Mouse (Mus musculus): Measurements from ENCODE around the gene Gsk3b. TPM values are rescaled to one million over a fixed set of nuclear protein-coding genes. Genes with fewer than 3 reads are reported as not detected.
A peak's percentile ranks its signal among the peaks of the same experiment; 100 is the strongest.

The Gsk3b gene
- polyA plus RNA-seq, 1 experiment from 2014 or later: 157 TPM

GRCm38 (mm10) chr16:38162019-38162418 is 73.2 kb downstream of the Gsk3b start:
- no peaks in the 10 kb centered on the region for H3K27me3 ChIP-seq
- H3K36me3 ChIP-seq: no peaks in the 10 kb centered on the region
- H3K9ac ChIP-seq: no peak overlapping the region
- no peak for ATAC-seq (ENCODE audit: low FRiP score)
- WGBS: 90% methylated on average over 3 of the region's 3 CpGs
- H3K9me3 ChIP-seq: no peaks in the 10 kb centered on the region
- H3K4me1 ChIP-seq (replicated peaks): peaks cover 18% of the 10 kb centered on the region
- H3K27ac ChIP-seq: no peak overlapping the region
- no peak overlapping the region for H3K4me3 ChIP-seq
- H3K4me2 ChIP-seq: no peak overlapping the region

GRCm38 (mm10) chr16:38164811-38165591 is 76.2 kb downstream of the Gsk3b start:
- ATAC-seq (ENCODE audit: low FRiP score): peak; percentile 25; the same call in 1 of the 2 replicates
- 94% methylated on average over 7 of the region's 7 CpGs for WGBS
- H3K9me3 ChIP-seq: no peaks in the 10 kb centered on the region
- no peaks in the 10 kb centered on the region for H3K36me3 ChIP-seq
- no peak overlapping the region for H3K4me3 ChIP-seq
- H3K4me2 ChIP-seq: no peak overlapping the region
- H3K4me1 ChIP-seq (replicated peaks): 0 out of 2 replicates have a peak, but pooled peaks cover 3% of the 10 kb centered on the region
- no peak overlapping the region; the same call in 1 of the 2 replicates for H3K27ac ChIP-seq
- no peak overlapping the region for H3K9ac ChIP-seq
- no peaks in the 10 kb centered on the region for H3K27me3 ChIP-seq

- no peak overlapping the region for H3K4me2 ChIP-seq
- WGBS: 93% methylated on average over 5 of the region's 5 CpGs
- no peak for ATAC-seq (ENCODE audit: low FRiP score)
- no peak overlapping the region for H3K9ac ChIP-seq
- no peaks in the 10 kb centered on the region for H3K9me3 ChIP-seq
- H3K27me3 ChIP-seq: no peaks in the 10 kb centered on the region
- peaks cover 6% of the 10 kb centered on the region; the same call in 1 of the 2 replicates for H3K4me1 ChIP-seq (replicated peaks)
- no peak overlapping the region for H3K27ac ChIP-seq
- H3K4me3 ChIP-seq: no peak overlapping the region
- H3K36me3 ChIP-seq: peaks cover 14% of the 10 kb centered on the region
Measured at GRCm38 (mm10) chr16:38168971-38169370, 80.2 kb downstream of the Gsk3b start.

- ATAC-seq (ENCODE audit: low FRiP score): no peak
- H3K4me3 ChIP-seq: no peak overlapping the region
- 70% methylated on average over 4 of the region's 4 CpGs for WGBS
- H3K9ac ChIP-seq: no peak overlapping the region
- no peaks in the 10 kb centered on the region for H3K9me3 ChIP-seq
- H3K27ac ChIP-seq: no peak overlapping the region
- no peak overlapping the region for H3K4me2 ChIP-seq
- no peaks in the 10 kb centered on the region for H3K27me3 ChIP-seq
- H3K4me1 ChIP-seq (replicated peaks): peaks cover 11% of the 10 kb centered on the region
- H3K36me3 ChIP-seq: peaks cover 6% of the 10 kb centered on the region
Measured at GRCm38 (mm10) chr16:38179150-38179549, 90.3 kb downstream of the Gsk3b start.

DNA sequence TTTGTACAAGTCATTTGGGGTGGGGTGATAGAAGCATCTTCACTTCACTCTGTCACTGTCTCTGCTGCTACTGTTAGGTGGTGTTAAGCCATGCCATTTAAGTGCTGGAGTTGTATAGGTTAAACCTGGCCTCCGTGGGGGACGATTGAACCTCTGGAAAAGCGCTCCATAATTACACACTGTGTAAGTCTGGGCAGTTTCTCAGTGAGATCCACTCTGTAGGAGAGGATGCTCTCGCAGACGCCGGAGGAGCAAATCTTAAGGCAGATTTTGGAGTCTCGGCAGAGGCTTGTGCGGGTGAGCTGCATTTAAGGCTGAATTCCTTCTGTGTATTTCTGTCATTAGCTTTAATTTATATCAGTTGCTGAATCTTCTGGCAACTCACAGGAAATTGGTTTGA is 92.6 kb downstream of the Gsk3b start:
- Histone ChIP-seq H3K9ac (no peak overlapping the region), H3K9me3 (no peaks in the 10 kb centered on the region), H3K36me3 (peaks cover 18% of the 10 kb centered on the region), H3K27me3 (no peaks in the 10 kb centered on the region), H3K4me3 (no peak overlapping the region), H3K4me2 (no peak overlapping the region), H3K27ac (peak overlapping the region; percentile 40; the same call in 1 of the 2 replicates), H3K4me1 (replicated peaks) (peaks cover 20% of the 10 kb centered on the region)
- ATAC-seq (ENCODE audit: low FRiP score): no peak
- 90% methylated on average over 8 of the region's 8 CpGs for WGBS

DNA sequence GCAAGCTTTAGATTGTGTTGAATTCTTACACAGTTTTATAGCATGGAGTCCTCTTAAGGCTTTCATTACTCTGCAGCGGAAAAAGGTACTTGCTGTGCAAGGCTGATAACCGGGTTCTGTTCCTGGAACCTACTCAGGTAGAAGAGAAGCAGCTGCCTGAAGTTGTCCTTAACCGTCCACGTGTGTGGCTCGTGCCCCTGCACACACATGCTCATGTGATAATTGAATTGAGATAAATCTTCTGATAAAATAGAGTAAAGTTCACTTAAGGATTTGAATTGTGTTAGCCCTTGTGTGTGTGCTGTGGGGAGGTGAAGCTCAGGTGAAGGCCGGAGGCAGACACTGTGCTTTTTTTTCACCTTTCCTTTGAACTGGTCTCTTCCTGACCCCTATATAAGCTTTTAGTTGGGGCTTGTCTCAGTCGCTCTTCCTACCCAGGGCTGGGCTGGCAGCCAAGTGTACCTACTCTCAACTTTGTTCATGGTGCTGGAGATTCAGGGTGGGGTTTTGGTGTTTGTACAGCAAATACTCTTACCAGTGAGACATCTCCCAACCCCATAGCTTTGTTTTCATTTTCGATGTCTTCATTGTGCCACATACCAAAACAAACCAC is 96.0 kb downstream of the Gsk3b start:
- H3K9me3 ChIP-seq: no peaks in the 10 kb centered on the region
- H3K36me3 ChIP-seq: peaks cover 33% of the 10 kb centered on the region
- H3K9ac ChIP-seq: no peak overlapping the region
- no peaks in the 10 kb centered on the region for H3K27me3 ChIP-seq
- no peak overlapping the region for H3K4me2 ChIP-seq
- 88% methylated on average over 8 of the region's 8 CpGs for WGBS
- ATAC-seq (ENCODE audit: low FRiP score): no peak
- H3K4me3 ChIP-seq: no peak overlapping the region
- no peak overlapping the region for H3K27ac ChIP-seq
- H3K4me1 ChIP-seq (replicated peaks): peaks cover 20% of the 10 kb centered on the region

DNA sequence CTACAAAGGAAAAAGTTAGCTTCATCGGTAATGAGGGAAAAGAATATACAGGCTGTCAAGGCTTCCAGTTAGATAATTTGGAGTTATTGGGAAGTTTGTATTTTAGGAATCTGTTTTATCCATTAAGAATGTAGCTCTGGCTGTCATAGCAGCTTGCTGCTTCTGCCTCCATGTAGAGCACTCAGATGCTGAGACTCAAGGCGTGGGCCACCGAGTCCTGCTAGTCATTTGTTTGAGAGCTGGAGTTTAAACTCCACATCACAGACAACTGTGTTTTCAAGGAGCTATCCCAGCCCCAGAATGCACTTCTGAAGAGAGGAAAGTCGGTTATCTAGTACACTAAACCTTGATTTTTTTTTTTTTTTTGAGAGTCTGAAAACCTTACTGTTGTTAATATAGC is 101.2 kb downstream of the Gsk3b start:
- H3K9me3 ChIP-seq: no peaks in the 10 kb centered on the region
- ATAC-seq (ENCODE audit: low FRiP score): no peak
- no peak overlapping the region for H3K4me3 ChIP-seq
- H3K27me3 ChIP-seq: no peaks in the 10 kb centered on the region
- H3K27ac ChIP-seq: no peak overlapping the region
- H3K4me1 ChIP-seq (replicated peaks): peaks cover 5% of the 10 kb centered on the region
- H3K36me3 ChIP-seq: peaks cover 46% of the 10 kb centered on the region
- H3K4me2 ChIP-seq: no peak overlapping the region
- no peak overlapping the region for H3K9ac ChIP-seq
- 92% methylated on average over 4 of the region's 4 CpGs for WGBS

DNA sequence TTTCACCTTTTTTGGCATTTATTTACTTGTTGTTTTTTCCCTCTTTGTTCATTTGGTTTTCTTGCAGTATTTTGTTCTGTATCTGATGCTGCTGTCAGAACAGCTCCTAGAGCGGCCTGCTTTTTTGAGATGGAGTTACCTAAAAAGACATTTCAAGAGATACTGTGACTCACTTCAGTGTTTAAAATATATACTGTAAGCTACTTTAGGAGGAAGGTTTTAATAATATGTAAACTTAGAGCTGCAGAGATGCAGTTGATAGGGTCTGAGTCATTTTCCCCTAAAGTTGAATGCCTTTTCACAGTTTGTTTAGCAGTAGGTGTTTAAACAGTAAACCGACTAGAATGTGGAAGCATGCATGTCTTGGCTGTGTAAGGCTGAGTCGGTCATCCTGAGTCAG is 101.7 kb downstream of the Gsk3b start:
- Histone ChIP-seq H3K9me3 (no peaks in the 10 kb centered on the region), H3K27me3 (no peaks in the 10 kb centered on the region), H3K4me1 (replicated peaks) (peaks cover 3% of the 10 kb centered on the region), H3K4me2 (no peak overlapping the region), H3K9ac (no peak overlapping the region), H3K36me3 (peaks cover 48% of the 10 kb centered on the region), H3K27ac (no peak overlapping the region), H3K4me3 (no peak overlapping the region)
- 89% methylated on average over 3 of the region's 3 CpGs for WGBS
- ATAC-seq (ENCODE audit: low FRiP score): no peak

GRCm38 (mm10) chr16:38191460-38191859 is 102.7 kb downstream of the Gsk3b start:
- H3K9ac ChIP-seq: no peak overlapping the region
- no peak for ATAC-seq (ENCODE audit: low FRiP score)
- no peaks in the 10 kb centered on the region for H3K9me3 ChIP-seq
- no peak overlapping the region for H3K4me2 ChIP-seq
- 96% methylated on average over 6 of the region's 6 CpGs for WGBS
- H3K4me1 ChIP-seq (replicated peaks): no peaks in the 10 kb centered on the region
- H3K27ac ChIP-seq: no peak overlapping the region
- no peak overlapping the region for H3K4me3 ChIP-seq
- H3K36me3 ChIP-seq: peaks cover 47% of the 10 kb centered on the region
- no peaks in the 10 kb centered on the region for H3K27me3 ChIP-seq

- no peak overlapping the region for H3K4me2 ChIP-seq
- 87% methylated on average over 6 of the region's 6 CpGs for WGBS
- no peak for ATAC-seq (ENCODE audit: low FRiP score)
- H3K4me1 ChIP-seq (replicated peaks): no peaks in the 10 kb centered on the region
- no peaks in the 10 kb centered on the region for H3K27me3 ChIP-seq
- H3K27ac ChIP-seq: 0 out of 2 replicates have a peak overlapping the region, but pooled peaks have one; percentile 31
- H3K4me3 ChIP-seq: no peak overlapping the region
- peaks cover 44% of the 10 kb centered on the region for H3K36me3 ChIP-seq
- H3K9me3 ChIP-seq: no peaks in the 10 kb centered on the region
- no peak overlapping the region for H3K9ac ChIP-seq
Measured at GRCm38 (mm10) chr16:38192640-38193039, 103.8 kb downstream of the Gsk3b start.

- 58% methylated on average over 4 of the region's 4 CpGs for whole genome bisulfite sequencing
- Histone ChIP-seq H3K9me3 (no peaks in the 10 kb centered on the region), H3K4me3 (no peak overlapping the region), H3K9ac (no peak overlapping the region), H3K27me3 (no peaks in the 10 kb centered on the region), H3K36me3 (peaks cover 34% of the 10 kb centered on the region), H3K4me1 (replicated peaks) (0 out of 2 replicates have a peak, but pooled peaks cover 4% of the 10 kb centered on the region), H3K4me2 (no peak overlapping the region), H3K27ac (peak overlapping the region; percentile 37; the same call in 1 of the 2 replicates)
- ATAC-seq (ENCODE audit: low FRiP score): peak; percentile 61
Measured at GRCm38 (mm10) chr16:38197299-38197698, 108.5 kb downstream of the Gsk3b start.

DNA sequence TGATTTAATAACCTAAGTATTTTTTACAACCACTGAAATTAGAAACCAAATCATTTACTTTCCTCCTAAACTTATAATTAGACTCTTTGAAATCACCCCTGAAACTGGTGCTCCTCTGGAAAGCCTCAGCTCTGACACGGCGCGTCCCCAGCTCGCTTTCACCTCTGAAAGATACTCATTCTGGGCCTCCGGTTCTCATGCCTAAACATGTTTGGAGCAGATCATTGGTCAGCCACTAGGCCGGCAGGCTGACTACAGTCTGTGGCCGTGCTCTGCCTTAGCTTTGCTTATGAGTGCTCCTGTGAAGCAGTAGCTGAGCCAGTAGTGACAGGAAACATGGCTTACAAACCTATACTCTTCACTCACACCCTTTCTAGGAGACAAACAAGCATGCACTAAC is 116.5 kb downstream of the Gsk3b start:
- peaks cover 19% of the 10 kb centered on the region for H3K36me3 ChIP-seq
- no peak for ATAC-seq (ENCODE audit: low FRiP score)
- no peaks in the 10 kb centered on the region for H3K27me3 ChIP-seq
- H3K9ac ChIP-seq: no peak overlapping the region
- H3K4me2 ChIP-seq: no peak overlapping the region
- 0 out of 2 replicates have a peak, but pooled peaks cover 4% of the 10 kb centered on the region for H3K4me1 ChIP-seq (replicated peaks)
- no peak overlapping the region for H3K4me3 ChIP-seq
- WGBS: 98% methylated on average over 7 of the region's 7 CpGs
- H3K27ac ChIP-seq: no peak overlapping the region
- H3K9me3 ChIP-seq: no peaks in the 10 kb centered on the region
